Mouse (Mus musculus): Measurements from ENCODE around the gene Traf5.

- TF ChIP-seq CTCF (conservative IDR thresholded peaks at IDR 0.05; ENCODE audit: low read length) (no peak), NANOG (IDR thresholded peaks at IDR 0.05; ENCODE audit: borderline replicate concordance, low read length) (no peak)
Measured at GRCm38 (mm10) chr1:191999022-191999421, 93.3 kb downstream of the Traf5 start.
